Mouse (Mus musculus): ENCODE measurements around the gene Chst3. TPM values are rescaled to one million over a fixed set of nuclear protein-coding genes. Genes with fewer than 3 reads are reported as not detected.

The Chst3 gene
- polyA plus RNA-seq, 1 experiment from 2014 or later = 1.3 TPM

GRCm38 (mm10) chr10:60212589-60213379 is 6.3 kb downstream of the Chst3 start:
- DNase-seq (ENCODE audit: low spot score) (no peak), ATAC-seq (ENCODE audit: insufficient number of reproducible peaks, low FRiP score, low TSS enrichment, low read depth) (no peak)
- 0 out of 2 replicates have a peak, but pooled peaks cover 2% of the 10 kb centered on the region for H3K4me1 ChIP-seq (ENCODE audit: control insufficient read depth, insufficient read depth, low read length)
- H3K9me3 ChIP-seq (ENCODE audit: control insufficient read depth, low read length) = no peaks in the 10 kb centered on the region
- no peak overlapping the region for H3K9ac ChIP-seq (ENCODE audit: low read length)
- H3K4me3 ChIP-seq (ENCODE audit: low read depth, low read length) = no peak overlapping the region
- H3K27ac ChIP-seq (replicated peaks; ENCODE audit: low read depth, low read length) = no peak overlapping the region
- no peaks in the 10 kb centered on the region for H3K36me3 ChIP-seq (ENCODE audit: control insufficient read depth, insufficient read depth, low read length)
- H3K4me2 ChIP-seq (ENCODE audit: low read depth, severe bottlenecking) = no peak overlapping the region
- 44% methylated on average over 11 of the region's 11 CpGs for WGBS
- H3K27me3 ChIP-seq (ENCODE audit: control insufficient read depth, insufficient read depth, low read length) = no peaks in the 10 kb centered on the region

GRCm38 (mm10) chr10:60211501-60212005 is 7.5 kb downstream of the Chst3 start:
- no peak overlapping the region for H3K4me2 ChIP-seq (ENCODE audit: low read depth, severe bottlenecking)
- H3K27me3 ChIP-seq (ENCODE audit: control insufficient read depth, insufficient read depth, low read length) = no peaks in the 10 kb centered on the region
- H3K27ac ChIP-seq (replicated peaks; ENCODE audit: low read depth, low read length) = no peak overlapping the region
- ATAC-seq (ENCODE audit: insufficient number of reproducible peaks, low FRiP score, low TSS enrichment, low read depth) = no peak
- H3K4me3 ChIP-seq (ENCODE audit: low read depth, low read length) = no peak overlapping the region
- H3K36me3 ChIP-seq (ENCODE audit: control insufficient read depth, insufficient read depth, low read length) = no peaks in the 10 kb centered on the region
- DNase-seq (ENCODE audit: low spot score) = no peak
- H3K9me3 ChIP-seq (ENCODE audit: control insufficient read depth, low read length) = no peaks in the 10 kb centered on the region
- no peak overlapping the region for H3K9ac ChIP-seq (ENCODE audit: low read length)
- 0 out of 2 replicates have a peak, but pooled peaks cover 2% of the 10 kb centered on the region for H3K4me1 ChIP-seq (ENCODE audit: control insufficient read depth, insufficient read depth, low read length)
- WGBS = 80% methylated on average over 8 of the region's 8 CpGs

GRCm38 (mm10) chr10:60210468-60210867 is 8.6 kb downstream of the Chst3 start:
- Histone ChIP-seq H3K27ac (replicated peaks; ENCODE audit: low read depth, low read length) (no peak overlapping the region), H3K27me3 (ENCODE audit: control insufficient read depth, insufficient read depth, low read length) (no peaks in the 10 kb centered on the region)
- ATAC-seq (ENCODE audit: insufficient number of reproducible peaks, low FRiP score, low TSS enrichment, low read depth) = no peak

GRCm38 (mm10) chr10:60209237-60209636 is 9.8 kb downstream of the Chst3 start:
- Histone ChIP-seq H3K4me3 (ENCODE audit: low read depth, low read length) (no peak overlapping the region), H3K36me3 (ENCODE audit: control insufficient read depth, insufficient read depth, low read length) (no peaks in the 10 kb centered on the region), H3K27ac (replicated peaks; ENCODE audit: low read depth, low read length) (no peak overlapping the region), H3K9ac (ENCODE audit: low read length) (no peak overlapping the region), H3K27me3 (ENCODE audit: control insufficient read depth, insufficient read depth, low read length) (no peaks in the 10 kb centered on the region), H3K4me1 (ENCODE audit: control insufficient read depth, insufficient read depth, low read length) (0 out of 2 replicates have a peak, but pooled peaks cover 2% of the 10 kb centered on the region), H3K9me3 (ENCODE audit: control insufficient read depth, low read length) (no peaks in the 10 kb centered on the region), H3K4me2 (ENCODE audit: low read depth, severe bottlenecking) (no peak overlapping the region)
- no peak for DNase-seq (ENCODE audit: low spot score)
- 70% methylated on average over 5 of the region's 5 CpGs for WGBS
- ATAC-seq (ENCODE audit: insufficient number of reproducible peaks, low FRiP score, low TSS enrichment, low read depth) = no peak

More at GRCm38 (mm10) chr10:60210468-60210867, 8.6 kb downstream of the Chst3 start:
- DNase-seq (ENCODE audit: low spot score) = no peak
- 81% methylated on average over 2 of the region's 2 CpGs for WGBS
- Histone ChIP-seq H3K4me2 (ENCODE audit: low read depth, severe bottlenecking) (no peak overlapping the region), H3K4me1 (ENCODE audit: control insufficient read depth, insufficient read depth, low read length) (0 out of 2 replicates have a peak, but pooled peaks cover 2% of the 10 kb centered on the region), H3K9me3 (ENCODE audit: control insufficient read depth, low read length) (no peaks in the 10 kb centered on the region), H3K36me3 (ENCODE audit: control insufficient read depth, insufficient read depth, low read length) (no peaks in the 10 kb centered on the region), H3K4me3 (ENCODE audit: low read depth, low read length) (no peak overlapping the region), H3K9ac (ENCODE audit: low read length) (no peak overlapping the region)

- Histone ChIP-seq H3K4me3 (ENCODE audit: low read depth, low read length) (no peak overlapping the region), H3K4me1 (ENCODE audit: control insufficient read depth, insufficient read depth, low read length) (no peaks in the 10 kb centered on the region), H3K36me3 (ENCODE audit: control insufficient read depth, insufficient read depth, low read length) (no peaks in the 10 kb centered on the region), H3K27me3 (ENCODE audit: control insufficient read depth, insufficient read depth, low read length) (no peaks in the 10 kb centered on the region), H3K4me2 (ENCODE audit: low read depth, severe bottlenecking) (no peak overlapping the region), H3K9ac (ENCODE audit: low read length) (no peak overlapping the region), H3K27ac (replicated peaks; ENCODE audit: low read depth, low read length) (no peak overlapping the region), H3K9me3 (ENCODE audit: control insufficient read depth, low read length) (no peaks in the 10 kb centered on the region)
- ATAC-seq (ENCODE audit: insufficient number of reproducible peaks, low FRiP score, low TSS enrichment, low read depth) = no peak
- 84% methylated on average over 8 of the region's 8 CpGs for WGBS
- no peak for DNase-seq (ENCODE audit: low spot score)
Observed at GRCm38 (mm10) chr10:60207166-60207705, 11.8 kb downstream of the Chst3 start.

- no peak overlapping the region for H3K27ac ChIP-seq (replicated peaks; ENCODE audit: low read depth, low read length)
- H3K9me3 ChIP-seq (ENCODE audit: control insufficient read depth, low read length) = no peaks in the 10 kb centered on the region
- H3K9ac ChIP-seq (ENCODE audit: low read length) = no peak overlapping the region
- 80% methylated on average over 9 of the region's 9 CpGs for WGBS
- no peak overlapping the region for H3K4me3 ChIP-seq (ENCODE audit: low read depth, low read length)
- ATAC-seq (ENCODE audit: insufficient number of reproducible peaks, low FRiP score, low TSS enrichment, low read depth) (no peak), DNase-seq (ENCODE audit: low spot score) (no peak)
- H3K4me2 ChIP-seq (ENCODE audit: low read depth, severe bottlenecking) = no peak overlapping the region
- H3K4me1 ChIP-seq (ENCODE audit: control insufficient read depth, insufficient read depth, low read length) = no peaks in the 10 kb centered on the region
- no peaks in the 10 kb centered on the region for H3K27me3 ChIP-seq (ENCODE audit: control insufficient read depth, insufficient read depth, low read length)
- H3K36me3 ChIP-seq (ENCODE audit: control insufficient read depth, insufficient read depth, low read length) = no peaks in the 10 kb centered on the region
Observed at GRCm38 (mm10) chr10:60205601-60206241, 13.3 kb downstream of the Chst3 start.

- ATAC-seq (ENCODE audit: insufficient number of reproducible peaks, low FRiP score, low TSS enrichment, low read depth) = no peak
- Histone ChIP-seq H3K9ac (ENCODE audit: low read length) (no peak overlapping the region), H3K36me3 (ENCODE audit: control insufficient read depth, insufficient read depth, low read length) (no peaks in the 10 kb centered on the region), H3K4me3 (ENCODE audit: low read depth, low read length) (no peak overlapping the region), H3K27ac (replicated peaks; ENCODE audit: low read depth, low read length) (peak overlapping the region; percentile 88), H3K27me3 (ENCODE audit: control insufficient read depth, insufficient read depth, low read length) (no peaks in the 10 kb centered on the region), H3K4me2 (ENCODE audit: low read depth, severe bottlenecking) (no peak overlapping the region), H3K9me3 (ENCODE audit: control insufficient read depth, low read length) (no peaks in the 10 kb centered on the region), H3K4me1 (ENCODE audit: control insufficient read depth, insufficient read depth, low read length) (no peaks in the 10 kb centered on the region)
- DNase-seq (ENCODE audit: low spot score) = peak; percentile 39
- WGBS = 26% methylated on average over 5 of the region's 5 CpGs
Observed at GRCm38 (mm10) chr10:60202785-60203184, 16.3 kb downstream of the Chst3 start.

GRCm38 (mm10) chr10:60200996-60201395 is 18.1 kb downstream of the Chst3 start:
- Histone ChIP-seq H3K9me3 (ENCODE audit: control insufficient read depth, low read length) (no peaks in the 10 kb centered on the region), H3K4me1 (ENCODE audit: control insufficient read depth, insufficient read depth, low read length) (no peaks in the 10 kb centered on the region), H3K27ac (replicated peaks; ENCODE audit: low read depth, low read length) (no peak overlapping the region), H3K9ac (ENCODE audit: low read length) (no peak overlapping the region), H3K27me3 (ENCODE audit: control insufficient read depth, insufficient read depth, low read length) (no peaks in the 10 kb centered on the region), H3K36me3 (ENCODE audit: control insufficient read depth, insufficient read depth, low read length) (no peaks in the 10 kb centered on the region), H3K4me3 (ENCODE audit: low read depth, low read length) (no peak overlapping the region), H3K4me2 (ENCODE audit: low read depth, severe bottlenecking) (no peak overlapping the region)
- ATAC-seq (ENCODE audit: insufficient number of reproducible peaks, low FRiP score, low TSS enrichment, low read depth) = no peak
- DNase-seq (ENCODE audit: low spot score) = no peak
- WGBS = 78% methylated on average over 6 of the region's 6 CpGs
